Comparison of ENCODE assay signal across 17 mouse cellular contexts in genomic region chr17:33439922-33440321, GRCm38 (mm10). TPM values are rescaled to one million over a fixed set of nuclear protein-coding genes. Genes with fewer than 3 reads are reported as not detected.
DNase-seq lines count a peak whose midpoint lies in the region; ATAC-seq and TF ChIP-seq lines count a peak whose summit lies in the region.
"Had no signal": no experiment of that assay in that cellular context is flagged by ENCODE, and none has a peak within 500 bp of the region (broad histone marks: within the 10 kb centered on the region; RNA-seq: fewer than 3 reads in every experiment).

No protein-coding gene starts in this region.

- no peaks in the 10 kb centered on the region for H3K27me3 ChIP-seq in heart, postnatal 0 days (ENCODE audit: control insufficient read depth, insufficient read depth, low read length)
- no peaks in the 10 kb centered on the region for H3K27me3 ChIP-seq in myocyte (ENCODE audit: control insufficient read depth, insufficient read depth, insufficient read length)
- no peaks in the 10 kb centered on the region for H3K27me3 ChIP-seq in embryonic facial prominence, embryonic 10.5 days (replicated peaks; ENCODE audit: low read depth, poor library complexity, severe bottlenecking)
- H3K27me3 ChIP-seq: liver, embryonic 13.5 days had no signal

- H3ac ChIP-seq in myocyte (ENCODE audit: control insufficient read depth, insufficient read length), result no peak overlapping the region

- no peak overlapping the region for H3K4me2 ChIP-seq in heart, postnatal 0 days (ENCODE audit: low read depth, low read length)
- peak overlapping the region; percentile 72 for H3K4me2 ChIP-seq in myocyte (ENCODE audit: low read depth)
- H3K4me2 ChIP-seq: liver, embryonic 13.5 days had no signal

- DNase-seq in frontal cortex, postnatal 36 days (ENCODE audit: low spot score in 2 of 2), result peak; percentile 1 to 4
- peak; percentile 21 for DNase-seq in right cerebral cortex, adult 18-20 months
- no peak for DNase-seq in right cerebral cortex, postnatal 4 days
- DNase-seq in heart, postnatal 0 days (ENCODE audit: low spot score), result no peak
- DNase-seq in cerebellum, adult 8-10 months, result no peak
- DNase-seq in embryonic facial prominence, embryonic 10.5 days (ENCODE audit: low spot score), result no peak

- peaks cover 8% of the 10 kb centered on the region for H3K4me1 ChIP-seq in heart, postnatal 0 days (ENCODE audit: control insufficient read depth, insufficient read depth)
- no peaks in the 10 kb centered on the region for H3K4me1 ChIP-seq in embryonic facial prominence, embryonic 10.5 days

- H3K4me3 ChIP-seq in heart, postnatal 0 days (ENCODE audit: low read depth, low read length), result no peak overlapping the region
- H3K4me3 ChIP-seq in myocyte, result no peak overlapping the region
- H3K4me3 ChIP-seq in embryonic facial prominence, embryonic 10.5 days, result no peak overlapping the region
- H3K4me3 ChIP-seq: liver, embryonic 13.5 days had no signal

- H3K9ac ChIP-seq in heart, postnatal 0 days (replicated peaks; ENCODE audit: low read depth, low read length), result no peak overlapping the region
- H3K9ac ChIP-seq: liver, embryonic 13.5 days had no signal

- no peak for ATAC-seq in frontal cortex, adult (ENCODE audit: low TSS enrichment)
- ATAC-seq in heart, postnatal 0 days (ENCODE audit: insufficient read depth, low read depth), result peak; percentile 47

- WGBS in heart, postnatal 0 days, result 19% methylated on average over 5 of the region's 5 CpGs
- WGBS in embryonic facial prominence, embryonic 10.5 days, result 86% methylated on average over 5 of the region's 5 CpGs

- H3K79me2 ChIP-seq in myocyte (ENCODE audit: control insufficient read depth, insufficient read depth), result no peaks in the 10 kb centered on the region

- TF ChIP-seq CTCF in heart, postnatal 0 days (IDR thresholded peaks at IDR 0.05; ENCODE audit: low read depth), result no peak

- TF ChIP-seq POLR2A in myocyte (IDR thresholded peaks at IDR 0.05; ENCODE audit: insufficient read length, low read depth), result no peak

- H3K27ac ChIP-seq in heart, postnatal 0 days (ENCODE audit: low read depth), result no peak overlapping the region
- no peak overlapping the region for H3K27ac ChIP-seq in embryonic facial prominence, embryonic 10.5 days (replicated peaks)
- H3K27ac ChIP-seq: liver, embryonic 13.5 days had no signal

- no peak for TF ChIP-seq EP300 in heart, postnatal 0 days (IDR thresholded peaks at IDR 0.05; ENCODE audit: low read depth)

- no peaks in the 10 kb centered on the region for H3K36me3 ChIP-seq in heart, postnatal 0 days (replicated peaks; ENCODE audit: control insufficient read depth, insufficient read depth, low read length)
- H3K36me3 ChIP-seq in myocyte (ENCODE audit: control insufficient read depth, insufficient read depth), result no peaks in the 10 kb centered on the region
- H3K36me3 ChIP-seq in embryonic facial prominence, embryonic 10.5 days (replicated peaks), result no peaks in the 10 kb centered on the region
- H3K36me3 ChIP-seq: liver, embryonic 13.5 days had no signal

- no peaks in the 10 kb centered on the region for H3K9me3 ChIP-seq in heart, postnatal 0 days (replicated peaks; ENCODE audit: control insufficient read depth, low read length)
- no peaks in the 10 kb centered on the region for H3K9me3 ChIP-seq in embryonic facial prominence, embryonic 10.5 days
- H3K9me3 ChIP-seq: liver, embryonic 13.5 days had no signal

TF ChIP-seq in myocyte, 11 proteins besides CTCF, POLR2A, EP300 and RAD21:
- TF ChIP-seq E2F4 (IDR thresholded peaks at IDR 0.05; ENCODE audit: insufficient read depth) (no peak), MYOG (IDR thresholded peaks at IDR 0.05; ENCODE audit: control insufficient read depth in 1 of 3, insufficient read depth in 1 of 3, insufficient read length in 2 of 3, low read depth in 2 of 3) (peak in 1 of 3 experiments; percentile 5), USF1 (IDR thresholded peaks at IDR 0.05; ENCODE audit: low read depth) (peak; percentile 82)

RNA-seq across cellular contexts. Expression of gene Actl9, which starts 7.2 kb away (rescaled TPM):
- total RNA-seq in heart, postnatal 0 days (2014; rRNA removed; ENCODE audit: low replicate concordance), result not detected in 2 replicates
- polyA plus RNA-seq in heart, postnatal 0 days (2015; fragmentation: Nextera tagmentation; extraction: Ambion mirVana), result not detected in 2 replicates
- not detected for polyA plus RNA-seq in myocyte (2012; fragmentation: generic; extraction: Trizol)
- polyA plus RNA-seq in embryonic facial prominence, embryonic 10.5 days (2016; fragmentation: Nextera tagmentation; extraction: Ambion mirVana), result not detected in 2 replicates
- total RNA-seq: left cerebral cortex, adult 8-10 months; neutrophil, adult 5-6 weeks had no signal
- polyA plus RNA-seq: CD4-positive, CD25-positive, alpha-beta regulatory T cell, adult 4 months; embryonic facial prominence, embryonic 11.5 days; heart, embryonic 16.5 days; kidney, embryonic 16.5 days; liver, embryonic 13.5 days; midbrain, embryonic 14.5 days; small intestine, adult 2 months had no signal

RNA-seq across cellular contexts. Expression of gene Zfp101, which starts 45.5 kb away (rescaled TPM):
- total RNA-seq in heart, postnatal 0 days (2014; rRNA removed; ENCODE audit: low replicate concordance), result 2.1 and 6.6 TPM in 2 replicates
- 3.4 and 3.8 TPM in 2 replicates for polyA plus RNA-seq in heart, postnatal 0 days (2015; fragmentation: Nextera tagmentation; extraction: Ambion mirVana)
- polyA plus RNA-seq in myocyte (2012; fragmentation: generic; extraction: Trizol), result 0.90 TPM
- polyA plus RNA-seq in embryonic facial prominence, embryonic 10.5 days (2016; fragmentation: Nextera tagmentation; extraction: Ambion mirVana), result 19.9 and 21.1 TPM in 2 replicates

Comparison
In these comparisons a context has a peak if more than half of its experiments do, and no peak if none do; other contexts are left out.
1. DNase-seq: peak in frontal cortex, postnatal 36 days (2 of 2) and right cerebral cortex, adult 18-20 months (single experiment); none in right cerebral cortex, postnatal 4 days (single experiment), heart, postnatal 0 days (single experiment), cerebellum, adult 8-10 months (single experiment) and embryonic facial prominence, embryonic 10.5 days (single experiment).